Mouse (Mus musculus): ENCODE results near the gene Gm6176.
"Not testable (repeated sequence)": the region's sequence is repeated elsewhere in the genome, so short reads cannot be mapped to it uniquely, and the experiment has no call there.

Gene Gm6176

GRCm38 (mm10) chr7:22056205-22056604 is at the start of gene Gm6176:
Gene Gm6176 (minus strand): TSS chr7:22056305.
- in situ Hi-C loops (cut with MseI, MboI) = not testable (repeated sequence)

- in situ Hi-C loops (cut with MseI, MboI) = not testable (repeated sequence)
Measured at GRCm38 (mm10) chr7:22068757-22069156, 12.7 kb upstream of the Gm6176 start, which contains the start of gene Vmn1r139. Gene Vmn1r139 (plus strand): TSS chr7:22069057.

- in situ Hi-C loops (cut with MseI, MboI) = not testable (repeated sequence)
Measured at GRCm38 (mm10) chr7:22028797-22029196, 27.3 kb downstream of the Gm6176 start, which contains the start of gene Vmn1r138. Gene Vmn1r138 (minus strand): TSS chr7:22028897.

Data from mouse trophoblast stem cell (cell line).